Mouse (Mus musculus) spleen, adult 2 months (tissue): ENCODE measurements around the gene Runx2.

Experiments
- CTCF ChIP-seq: fragments of 200-500 bp; IDR thresholded peaks from 2 replicates; pipeline ENCODE4 v1.5.1; 2011; ENCODE audit warnings: mild to moderate bottlenecking, inconsistent platforms; ENCODE audit not compliant: insufficient read depth, insufficient read length, insufficient replicate concordance; ENCODE audit errors: extremely low read depth
- POLR2A ChIP-seq: fragments of 200-500 bp; IDR thresholded peaks from 2 replicates; pipeline ENCODE4 v1.6.1; 2011; ENCODE audit warnings: low read depth, low read length, inconsistent platforms

GRCm38 (mm10) chr17:44738121-44738637 lies 76.4 kb downstream of the Runx2 start:
- TF ChIP-seq POLR2A, result no peak
- no peak for TF ChIP-seq CTCF
